Mouse (Mus musculus) thymus, adult 2 months (tissue): ENCODE data around the gene Dnah2.

Experiments used
- CTCF ChIP-seq: fragments of 200-500 bp; IDR thresholded peaks from 2 replicates; pipeline ENCODE4 v1.5.1; 2012; ENCODE audit warnings: mild to moderate bottlenecking, control low read depth, low read length, moderate library complexity, borderline replicate concordance; ENCODE audit not compliant: control insufficient read depth, poor library complexity, insufficient read depth; ENCODE audit errors: extremely low read depth
- POLR2A ChIP-seq: fragments of 200-500 bp; IDR thresholded peaks from 2 replicates; pipeline ENCODE4 v1.6.1; 2012; ENCODE audit warnings: mild to moderate bottlenecking, low read length, control low read depth, moderate library complexity; ENCODE audit not compliant: control insufficient read depth, poor library complexity, insufficient read depth; ENCODE audit errors: extremely low read depth

GRCm38 (mm10) chr11:69459883-69460282 lies 89.0 kb downstream of the Dnah2 start:
- TF ChIP-seq POLR2A (no peak), CTCF (0 out of 2 replicates have a peak, but pooled peaks have one; percentile 13)
